9 mouse cellular contexts compared by ENCODE assay signal in genomic region chr11:58587898-58588348, GRCm38 (mm10). TPM values are rescaled to one million over a fixed set of nuclear protein-coding genes. Genes with fewer than 3 reads are reported as not detected.
DNase-seq lines count a peak whose midpoint lies in the region; ATAC-seq and TF ChIP-seq lines count a peak whose summit lies in the region.
"Had no signal": no experiment of that assay in that cellular context is flagged by ENCODE, and none has a peak within 500 bp of the region (broad histone marks: within the 10 kb centered on the region; RNA-seq: fewer than 3 reads in every experiment).

No protein-coding gene starts in this region.

- no peaks in the 10 kb centered on the region for H3K4me1 ChIP-seq in testis, adult 2 months (ENCODE audit: control insufficient read depth, insufficient read depth, low read length)
- H3K4me1 ChIP-seq in liver, embryonic 14.5 days (replicated peaks; ENCODE audit: control insufficient read depth in 2 of 2, insufficient read depth in 2 of 2, low read length in 1 of 2) = peaks cover 17 to 35% of the 10 kb centered on the region in 2 experiments

- no peak overlapping the region for H3K4me3 ChIP-seq in testis, adult 2 months (ENCODE audit: control insufficient read depth, low read depth, low read length)
- peak overlapping the region; percentile 1 to 31; a peak in 3 of 4 replicates for H3K4me3 ChIP-seq in liver, embryonic 14.5 days (ENCODE audit: insufficient read depth in 1 of 2, low read depth in 2 of 2, low read length in 2 of 2)

- no peak overlapping the region for H3K27ac ChIP-seq in testis, adult 2 months (ENCODE audit: control insufficient read depth, insufficient read depth, low read depth, low read length)
- H3K27ac ChIP-seq in liver, embryonic 14.5 days = peak overlapping the region; percentile 87

- peak; percentile 30; the same call in 1 of the 2 replicates for TF ChIP-seq CTCF in testis, adult 2 months (IDR thresholded peaks at IDR 0.05; ENCODE audit: control insufficient read depth, insufficient read depth, insufficient replicate concordance, low read depth, low read length)
- TF ChIP-seq CTCF in liver, embryonic 14.5 days (IDR thresholded peaks at IDR 0.05; ENCODE audit: low read depth) = peak; percentile 94

- TF ChIP-seq EP300 in liver, embryonic 14.5 days (IDR thresholded peaks at IDR 0.05; ENCODE audit: low read depth) = peak; percentile 85

- H3K4me2 ChIP-seq in liver, embryonic 14.5 days (ENCODE audit: low read depth) = peak overlapping the region; percentile 55

- peak overlapping the region; percentile 58 for H3K9ac ChIP-seq in liver, embryonic 14.5 days (replicated peaks)

- H3K36me3 ChIP-seq in testis, adult 2 months (ENCODE audit: control insufficient read depth, insufficient read depth, low read length) = no peaks in the 10 kb centered on the region
- H3K36me3 ChIP-seq in liver, embryonic 14.5 days (replicated peaks; ENCODE audit: control insufficient read depth, insufficient read depth, low read depth) = no peaks in the 10 kb centered on the region

- DNase-seq in adrenal gland, adult (ENCODE audit: inconsistent age in 2 of 2, low spot score in 1 of 2) = peak; percentile 37 to 82
- DNase-seq in adrenal gland, adult 8-10 months = no peak
- no peak for DNase-seq in testis, postnatal 14 days (ENCODE audit: low spot score)
- DNase-seq in cerebellum, postnatal 36 days = peak; percentile 31 to 32
- peak; percentile 41 to 71 for DNase-seq in heart, postnatal 14 days
- peak; percentile 74 to 84 (median 83) for DNase-seq in liver, embryonic 14.5 days (ENCODE audit: low read depth in 3 of 3, low spot score in 3 of 3)
- peak; percentile 16 to 48 for DNase-seq in right cerebral cortex, adult 2 months (ENCODE audit: low spot score in 2 of 2)

- no peak for TF ChIP-seq POLR2A in testis, adult 2 months (IDR thresholded peaks at IDR 0.05; ENCODE audit: control insufficient read depth, low read depth, low read length)

- WGBS in liver, embryonic 14.5 days (ENCODE audit: insufficient replicate concordance) = 30% methylated on average over 7 of the region's 7 CpGs

- H3K27me3 ChIP-seq in testis, adult 2 months (ENCODE audit: control insufficient read depth, insufficient read depth, low read length) = no peaks in the 10 kb centered on the region
- no peaks in the 10 kb centered on the region for H3K27me3 ChIP-seq in liver, embryonic 14.5 days (ENCODE audit: control insufficient read depth, insufficient read depth, low read length)

- intact Hi-C loops in heart, postnatal 14 days (cut with DNase I) = loop anchor here (5.0 kb wide), 1 partner anchor 186 kb away; no protein-coding TSS in a partner anchor

- no peaks in the 10 kb centered on the region for H3K9me3 ChIP-seq in liver, embryonic 14.5 days (ENCODE audit: control insufficient read depth, low read length)

- peak; percentile 100 for ATAC-seq in liver, embryonic 14.5 days (ENCODE audit: insufficient read depth)

RNA-seq across cellular contexts. Expression of gene Olfr324, which starts 7.0 kb away (rescaled TPM):
- not detected for total RNA-seq in adrenal gland, adult 8-10 months (2022)
- not detected in 2 replicates for polyA plus RNA-seq in testis, adult 2 months (2012; rRNA removed)
- total RNA-seq in heart, postnatal 14 days (2021) = not detected
- not detected in 2 replicates for polyA plus RNA-seq in liver, embryonic 14.5 days (2012; rRNA removed)
- not detected in 2 replicates for polyA plus RNA-seq in liver, embryonic 14.5 days (2014; fragmentation: Nextera tagmentation; extraction: Ambion mirVana)
- polyA plus RNA-seq: large intestine, adult 2 months had no signal

RNA-seq across cellular contexts. Expression of gene Olfr325, which starts 10.4 kb away (rescaled TPM):
- not detected for total RNA-seq in adrenal gland, adult 8-10 months (2022)
- polyA plus RNA-seq in testis, adult 2 months (2012; rRNA removed) = 0.20 and 0.89 TPM in 2 replicates
- total RNA-seq in heart, postnatal 14 days (2021) = not detected
- polyA plus RNA-seq in liver, embryonic 14.5 days (2012; rRNA removed) = not detected in 2 replicates
- polyA plus RNA-seq in liver, embryonic 14.5 days (2014; fragmentation: Nextera tagmentation; extraction: Ambion mirVana) = not detected in 2 replicates
- polyA plus RNA-seq: large intestine, adult 2 months had no signal

RNA-seq across cellular contexts. Expression of gene Olfr224, which starts 17.6 kb away (rescaled TPM):
- total RNA-seq in adrenal gland, adult 8-10 months (2022) = not detected
- 0.11 TPM in 1 of 2 replicates, not detected in the other for polyA plus RNA-seq in testis, adult 2 months (2012; rRNA removed)
- not detected for total RNA-seq in heart, postnatal 14 days (2021)
- not detected in 2 replicates for polyA plus RNA-seq in liver, embryonic 14.5 days (2012; rRNA removed)
- not detected in 2 replicates for polyA plus RNA-seq in liver, embryonic 14.5 days (2014; fragmentation: Nextera tagmentation; extraction: Ambion mirVana)
- polyA plus RNA-seq: large intestine, adult 2 months had no signal

RNA-seq across cellular contexts. Expression of gene 2210407C18Rik, which starts 28.0 kb away (rescaled TPM):
- total RNA-seq in adrenal gland, adult 8-10 months (2022) = not detected
- polyA plus RNA-seq in testis, adult 2 months (2012; rRNA removed) = not detected in 2 replicates
- 10 to 100 TPM in 1 of 2 experiments, 1 to 10 TPM in 1; 7.4 to 10.7 TPM for total RNA-seq in heart, postnatal 14 days (2021)
- not detected in 2 replicates for polyA plus RNA-seq in liver, embryonic 14.5 days (2012; rRNA removed)
- polyA plus RNA-seq in liver, embryonic 14.5 days (2014; fragmentation: Nextera tagmentation; extraction: Ambion mirVana) = not detected in 2 replicates

RNA-seq across cellular contexts. Expression of gene Olfr328, which starts 32.5 kb away (rescaled TPM):
- total RNA-seq in adrenal gland, adult 8-10 months (2022) = under 1 TPM; 0.31 to 0.73 (median 0.40) TPM
- not detected in 2 replicates for polyA plus RNA-seq in testis, adult 2 months (2012; rRNA removed)
- total RNA-seq in heart, postnatal 14 days (2021) = under 1 TPM; 0.10 to 0.12 TPM
- polyA plus RNA-seq in liver, embryonic 14.5 days (2012; rRNA removed) = 0.02 TPM in 1 of 2 replicates, not detected in the other
- not detected in 2 replicates for polyA plus RNA-seq in liver, embryonic 14.5 days (2014; fragmentation: Nextera tagmentation; extraction: Ambion mirVana)
- polyA plus RNA-seq: large intestine, adult 2 months had no signal

Comparison
In these comparisons a context has a peak if more than half of its experiments do, and no peak if none do; other contexts are left out.
1. DNase-seq: peak in adrenal gland, adult (2 of 2), cerebellum, postnatal 36 days (2 of 2), heart, postnatal 14 days (2 of 2), liver, embryonic 14.5 days (3 of 3) and right cerebral cortex, adult 2 months (2 of 2); none in adrenal gland, adult 8-10 months (single experiment) and testis, postnatal 14 days (single experiment).